Mouse (Mus musculus) kidney, adult 18-20 months (tissue): ENCODE measurements around the gene Kmt2e.
"Not testable (repeated sequence)": the region's sequence is repeated elsewhere in the genome, so short reads cannot be mapped to it uniquely, and the experiment has no call there.

Source experiments
- DNase-seq: peaks from one replicate; pipeline ENCODE4 v3.0.0; 2021

The Kmt2e gene

GRCm38 (mm10) chr5:23434598-23435481 is 599 bp downstream of the Kmt2e start:
- DNase-seq = peak; percentile 76

GRCm38 (mm10) chr5:23435482-23436125 is 1.4 kb downstream of the Kmt2e start:
- no peak for DNase-seq

- DNase-seq = no peak
These were observed 2.5 kb downstream of the Kmt2e start for GRCm38 (mm10) chr5:23436735-23437134.

GRCm38 (mm10) chr5:23439857-23440256 is 5.6 kb downstream of the Kmt2e start:
- no peak for DNase-seq

GRCm38 (mm10) chr5:23440572-23440971 is 6.3 kb downstream of the Kmt2e start:
- DNase-seq = no peak

- DNase-seq = no peak
These were observed 7.7 kb downstream of the Kmt2e start for GRCm38 (mm10) chr5:23441916-23442315.

GRCm38 (mm10) chr5:23444411-23444810 is 10.2 kb downstream of the Kmt2e start:
- no peak for DNase-seq

GRCm38 (mm10) chr5:23453561-23453960 is 19.3 kb downstream of the Kmt2e start:
- not testable (repeated sequence) for DNase-seq

GRCm38 (mm10) chr5:23461688-23462087 is 27.4 kb downstream of the Kmt2e start:
- no peak for DNase-seq

- no peak for DNase-seq
These were observed 30.0 kb downstream of the Kmt2e start for GRCm38 (mm10) chr5:23464247-23464646.

- no peak for DNase-seq
These were observed 30.5 kb downstream of the Kmt2e start for GRCm38 (mm10) chr5:23464743-23465142.

GRCm38 (mm10) chr5:23466546-23466945 is 32.3 kb downstream of the Kmt2e start:
- DNase-seq = no peak

GRCm38 (mm10) chr5:23473098-23473873 is 39.0 kb downstream of the Kmt2e start:
- no peak for DNase-seq

GRCm38 (mm10) chr5:23483811-23484210 is 49.6 kb downstream of the Kmt2e start:
- no peak for DNase-seq

GRCm38 (mm10) chr5:23489231-23489630 is 55.0 kb downstream of the Kmt2e start:
- DNase-seq = no peak

- no peak for DNase-seq
These were observed 56.6 kb downstream of the Kmt2e start for GRCm38 (mm10) chr5:23490797-23491196.

- DNase-seq = no peak
These were observed 62.2 kb downstream of the Kmt2e start for GRCm38 (mm10) chr5:23496396-23496795.

GRCm38 (mm10) chr5:23496933-23497332 is 62.7 kb downstream of the Kmt2e start:
- DNase-seq = no peak

GRCm38 (mm10) chr5:23497920-23498319 is 63.7 kb downstream of the Kmt2e start:
- no peak for DNase-seq

GRCm38 (mm10) chr5:23499257-23499656 is 65.0 kb downstream of the Kmt2e start:
- DNase-seq = no peak

GRCm38 (mm10) chr5:23500715-23501114 is 66.5 kb downstream of the Kmt2e start:
- DNase-seq = no peak

- no peak for DNase-seq
These were observed 67.5 kb downstream of the Kmt2e start for GRCm38 (mm10) chr5:23501582-23502316.
